9 mouse cellular contexts compared by ENCODE assay signal in genomic region chr7:139969348-139970130, GRCm38 (mm10). TPM values are rescaled to one million over a fixed set of nuclear protein-coding genes. Genes with fewer than 3 reads are reported as not detected.
A peak's percentile ranks its signal among the peaks of the same experiment; 100 is the strongest.
DNase-seq lines count a peak whose midpoint lies in the region; ATAC-seq and TF ChIP-seq lines count a peak whose summit lies in the region.
"Had no signal": no experiment of that assay in that cellular context is flagged by ENCODE, and none has a peak within 500 bp of the region (broad histone marks: within the 10 kb centered on the region; RNA-seq: fewer than 3 reads in every experiment).

No protein-coding gene starts in this region.

- intact Hi-C loops in heart, postnatal 25 days (cut with DNase I) = loop anchor here (2.0 kb wide), 3 partner anchors 25 to 171 kb away; no protein-coding TSS in a partner anchor
- intact Hi-C loops in left cerebral cortex, postnatal 36 days (cut with DNase I) = loop anchor here (1.0 to 2.0 kb wide), 2 partner anchors 25 to 94 kb away; no protein-coding TSS in a partner anchor

- no peak overlapping the region for H3K27ac ChIP-seq in heart, postnatal 0 days (ENCODE audit: low read depth)
- H3K27ac ChIP-seq in embryonic facial prominence, embryonic 14.5 days (replicated peaks; ENCODE audit: low read depth, low read length) = no peak overlapping the region
- H3K27ac ChIP-seq in neural tube, embryonic 14.5 days (ENCODE audit: low read depth, low read length) = no peak overlapping the region
- H3K27ac ChIP-seq in stomach, postnatal 0 days (replicated peaks) = 0 out of 2 replicates have a peak overlapping the region, but pooled peaks have one; percentile 14

- H3K9ac ChIP-seq in heart, postnatal 0 days (replicated peaks; ENCODE audit: low read depth, low read length) = no peak overlapping the region
- no peak overlapping the region for H3K9ac ChIP-seq in embryonic facial prominence, embryonic 14.5 days (ENCODE audit: low read depth, low read length)
- H3K9ac ChIP-seq in neural tube, embryonic 14.5 days (replicated peaks; ENCODE audit: low read depth, low read length) = no peak overlapping the region
- H3K9ac ChIP-seq in stomach, postnatal 0 days (ENCODE audit: low read length) = no peak overlapping the region

- TF ChIP-seq CTCF in heart, postnatal 0 days (IDR thresholded peaks at IDR 0.05; ENCODE audit: low read depth) = peak; percentile 79
- peak; percentile 87 for TF ChIP-seq CTCF in stomach, postnatal 0 days (IDR thresholded peaks at IDR 0.05; ENCODE audit: low read depth)

- WGBS in heart, postnatal 0 days = 45% methylated on average over 10 of the region's 10 CpGs
- 16% methylated on average over 9 of the region's 10 CpGs for WGBS in embryonic facial prominence, embryonic 14.5 days
- WGBS in neural tube, embryonic 14.5 days = 38% methylated on average over 10 of the region's 10 CpGs
- 41% methylated on average over 10 of the region's 10 CpGs for WGBS in stomach, postnatal 0 days

- peak; percentile 46 for DNase-seq in heart, postnatal 0 days (ENCODE audit: low spot score)
- no peak for DNase-seq in heart, postnatal 25 days (ENCODE audit: low spot score)
- DNase-seq in adrenal gland, postnatal 14 days = peak; percentile 88
- DNase-seq in embryonic facial prominence, embryonic 14.5 days (ENCODE audit: low spot score) = peak; percentile 77
- DNase-seq in hindlimb bud, embryonic 11.5 days (ENCODE audit: extremely low spot score, low read depth, low spot score) = peak; percentile 77
- DNase-seq in left cerebral cortex, postnatal 36 days (ENCODE audit: low spot score in 2 of 2) = peak; percentile 75 to 84
- peak; percentile 75 for DNase-seq in stomach, postnatal 0 days (ENCODE audit: low spot score)

- H3K27me3 ChIP-seq in heart, postnatal 0 days (ENCODE audit: control insufficient read depth, insufficient read depth, low read length) = peaks cover 5% of the 10 kb centered on the region; the same call in 1 of the 2 replicates
- no peaks in the 10 kb centered on the region for H3K27me3 ChIP-seq in embryonic facial prominence, embryonic 14.5 days (replicated peaks; ENCODE audit: control insufficient read depth, insufficient read depth, low read length)
- H3K27me3 ChIP-seq in neural tube, embryonic 14.5 days (ENCODE audit: control insufficient read depth, insufficient read depth, low read length) = no peaks in the 10 kb centered on the region
- no peaks in the 10 kb centered on the region for H3K27me3 ChIP-seq in stomach, postnatal 0 days (ENCODE audit: control insufficient read depth, insufficient read depth, low read length)

- H3K36me3 ChIP-seq in heart, postnatal 0 days (replicated peaks; ENCODE audit: control insufficient read depth, insufficient read depth, low read length) = no peaks in the 10 kb centered on the region
- no peaks in the 10 kb centered on the region for H3K36me3 ChIP-seq in embryonic facial prominence, embryonic 14.5 days (ENCODE audit: control insufficient read depth, insufficient read depth, low read length)
- H3K36me3 ChIP-seq in neural tube, embryonic 14.5 days (ENCODE audit: control insufficient read depth, insufficient read depth, low read length) = no peaks in the 10 kb centered on the region
- no peaks in the 10 kb centered on the region for H3K36me3 ChIP-seq in stomach, postnatal 0 days (ENCODE audit: control insufficient read depth, insufficient read depth, low read length)

- TF ChIP-seq EP300 in heart, postnatal 0 days (IDR thresholded peaks at IDR 0.05; ENCODE audit: low read depth) = no peak
- no peak for TF ChIP-seq EP300 in stomach, postnatal 0 days (optimal IDR thresholded peaks at IDR 0.05)

- no peak overlapping the region for H3K4me2 ChIP-seq in heart, postnatal 0 days (ENCODE audit: low read depth, low read length)
- H3K4me2 ChIP-seq in embryonic facial prominence, embryonic 14.5 days (ENCODE audit: low read depth, low read length) = no peak overlapping the region
- no peak overlapping the region for H3K4me2 ChIP-seq in neural tube, embryonic 14.5 days (ENCODE audit: low read depth, low read length)
- no peak overlapping the region for H3K4me2 ChIP-seq in stomach, postnatal 0 days (replicated peaks; ENCODE audit: low read depth)

- no peak overlapping the region for H3K4me3 ChIP-seq in heart, postnatal 0 days (ENCODE audit: low read depth, low read length)
- no peak overlapping the region for H3K4me3 ChIP-seq in embryonic facial prominence, embryonic 14.5 days (ENCODE audit: low read depth, low read length)
- H3K4me3 ChIP-seq in neural tube, embryonic 14.5 days (ENCODE audit: low read depth, low read length) = no peak overlapping the region
- no peak overlapping the region for H3K4me3 ChIP-seq in stomach, postnatal 0 days (ENCODE audit: low read depth, low read length)

- no peaks in the 10 kb centered on the region for H3K9me3 ChIP-seq in heart, postnatal 0 days (replicated peaks; ENCODE audit: control insufficient read depth, low read length)
- no peaks in the 10 kb centered on the region for H3K9me3 ChIP-seq in embryonic facial prominence, embryonic 14.5 days (ENCODE audit: control insufficient read depth, low read length)
- no peaks in the 10 kb centered on the region for H3K9me3 ChIP-seq in neural tube, embryonic 14.5 days (ENCODE audit: control insufficient read depth, low read length)
- no peaks in the 10 kb centered on the region for H3K9me3 ChIP-seq in stomach, postnatal 0 days (ENCODE audit: control insufficient read depth, low read length)

- H3K4me1 ChIP-seq in heart, postnatal 0 days (ENCODE audit: control insufficient read depth, insufficient read depth) = peaks cover 3% of the 10 kb centered on the region; the same call in 1 of the 2 replicates
- no peaks in the 10 kb centered on the region for H3K4me1 ChIP-seq in embryonic facial prominence, embryonic 14.5 days (ENCODE audit: control insufficient read depth, insufficient read depth, low read length)
- H3K4me1 ChIP-seq in neural tube, embryonic 14.5 days (ENCODE audit: control insufficient read depth, insufficient read depth, low read length) = no peaks in the 10 kb centered on the region
- no peaks in the 10 kb centered on the region for H3K4me1 ChIP-seq in stomach, postnatal 0 days (replicated peaks; ENCODE audit: control insufficient read depth, insufficient read depth)

- no peak for ATAC-seq in heart, postnatal 0 days (ENCODE audit: insufficient read depth, low read depth)
- no peak for ATAC-seq in embryonic facial prominence, embryonic 14.5 days (ENCODE audit: low read depth)
- ATAC-seq in neural tube, embryonic 14.5 days (ENCODE audit: low read depth) = peak; percentile 45; the same call in 1 of the 2 replicates
- 0 out of 2 replicates have a peak, but pooled peaks have one; percentile 11 for ATAC-seq in stomach, postnatal 0 days (ENCODE audit: low FRiP score, low TSS enrichment)

RNA-seq across cellular contexts. Expression of gene 6430531B16Rik, which starts 9.0 kb away (rescaled TPM):
- total RNA-seq in heart, postnatal 0 days (2014; rRNA removed; ENCODE audit: low replicate concordance) = not detected in 2 replicates
- 0.23 TPM in 1 of 2 replicates, not detected in the other for polyA plus RNA-seq in heart, postnatal 0 days (2015; fragmentation: Nextera tagmentation; extraction: Ambion mirVana)
- not detected for total RNA-seq in heart, postnatal 25 days (2021)
- not detected in 2 replicates for total RNA-seq in adrenal gland, postnatal 14 days (2021)
- polyA plus RNA-seq in embryonic facial prominence, embryonic 14.5 days (2014; fragmentation: Nextera tagmentation; extraction: Ambion mirVana) = 0.48 and 2.4 TPM in 2 replicates
- 1 to 10 TPM; 1.0 to 2.0 TPM for total RNA-seq in left cerebral cortex, postnatal 36 days (2021)
- 0.46 and 1.4 TPM in 2 replicates for polyA plus RNA-seq in neural tube, embryonic 14.5 days (2014; fragmentation: Nextera tagmentation; extraction: Ambion mirVana)
- polyA plus RNA-seq in stomach, postnatal 0 days (2015; fragmentation: Nextera tagmentation; extraction: Ambion mirVana) = 0.11 and 0.17 TPM in 2 replicates

RNA-seq across cellular contexts. Expression of gene Adam8, which starts 22.8 kb away (rescaled TPM):
- total RNA-seq in heart, postnatal 0 days (2014; rRNA removed; ENCODE audit: low replicate concordance) = 5.4 and 83.4 TPM in 2 replicates
- polyA plus RNA-seq in heart, postnatal 0 days (2015; fragmentation: Nextera tagmentation; extraction: Ambion mirVana) = 0.31 and 1.2 TPM in 2 replicates
- total RNA-seq in heart, postnatal 25 days (2021) = under 1 TPM; 0.20 to 0.73 TPM
- 1.5 and 3.0 TPM in 2 replicates for total RNA-seq in adrenal gland, postnatal 14 days (2021)
- 1.5 and 2.4 TPM in 2 replicates for polyA plus RNA-seq in embryonic facial prominence, embryonic 14.5 days (2014; fragmentation: Nextera tagmentation; extraction: Ambion mirVana)
- total RNA-seq in left cerebral cortex, postnatal 36 days (2021) = 1 to 10 TPM; 1.7 to 3.5 TPM
- polyA plus RNA-seq in neural tube, embryonic 14.5 days (2014; fragmentation: Nextera tagmentation; extraction: Ambion mirVana) = 3.2 and 3.3 TPM in 2 replicates
- polyA plus RNA-seq in stomach, postnatal 0 days (2015; fragmentation: Nextera tagmentation; extraction: Ambion mirVana) = 0.85 and 1.1 TPM in 2 replicates

RNA-seq across cellular contexts. Expression of gene Utf1, which starts 25.9 kb away (rescaled TPM):
- not detected in 2 replicates for total RNA-seq in heart, postnatal 0 days (2014; rRNA removed; ENCODE audit: low replicate concordance)
- not detected in 2 replicates for polyA plus RNA-seq in heart, postnatal 0 days (2015; fragmentation: Nextera tagmentation; extraction: Ambion mirVana)
- not detected for total RNA-seq in heart, postnatal 25 days (2021)
- not detected in 2 replicates for total RNA-seq in adrenal gland, postnatal 14 days (2021)
- polyA plus RNA-seq in embryonic facial prominence, embryonic 14.5 days (2014; fragmentation: Nextera tagmentation; extraction: Ambion mirVana) = 0.22 TPM in 1 of 2 replicates, not detected in the other
- not detected for total RNA-seq in left cerebral cortex, postnatal 36 days (2021)
- not detected in 2 replicates for polyA plus RNA-seq in neural tube, embryonic 14.5 days (2014; fragmentation: Nextera tagmentation; extraction: Ambion mirVana)
- polyA plus RNA-seq in stomach, postnatal 0 days (2015; fragmentation: Nextera tagmentation; extraction: Ambion mirVana) = 0.13 TPM in 1 of 2 replicates, not detected in the other
- polyA plus RNA-seq: stomach, embryonic 14.5 days had no signal

Comparison
In these comparisons a context has a peak if more than half of its experiments do, and no peak if none do; other contexts are left out.
1. ATAC-seq: peak in neural tube, embryonic 14.5 days (single experiment) and stomach, postnatal 0 days (single experiment); none in heart, postnatal 0 days (single experiment) and embryonic facial prominence, embryonic 14.5 days (single experiment).